Mouse (Mus musculus) midbrain, embryonic 14.5 days (tissue): ENCODE measurements around the gene Apba3. TPM values are rescaled to one million over a fixed set of nuclear protein-coding genes. Genes with fewer than 3 reads are reported as not detected.

ENCODE experiments used
- ATAC-seq: fragments of 200-750 bp; cut with Nextera tagmentation; 2 replicates; pipeline ENCODE4 v1.8.0; 2017; ENCODE audit warnings: moderate number of reproducible peaks, moderate library complexity; ENCODE audit not compliant: low FRiP score, low TSS enrichment
- DNase-seq: peaks from one replicate; pipeline ENCODE4 v3.0.0-alpha.2; 2015
- H3K27ac ChIP-seq: fragments of 300-500 bp; sonication (generic); replicated peaks from 2 replicates; pipeline ENCODE4 v1.5.1; 2014; ENCODE audit warnings: mild to moderate bottlenecking, low read depth, low read length, moderate library complexity
- H3K27me3 ChIP-seq: fragments of 300-500 bp; sonication (generic); 2 replicates; pipeline ENCODE4 v1.6.1; 2014; ENCODE audit warnings: low read length, control low read depth, mixed read lengths; ENCODE audit not compliant: control insufficient read depth, insufficient read depth
- H3K36me3 ChIP-seq: fragments of 300-500 bp; sonication (generic); 2 replicates; pipeline ENCODE4 v1.6.1; 2014; ENCODE audit warnings: low read length, control low read depth; ENCODE audit not compliant: control insufficient read depth, insufficient read depth
- H3K4me1 ChIP-seq: fragments of 300-500 bp; sonication (generic); 2 replicates; pipeline ENCODE4 v1.6.1; 2014; ENCODE audit warnings: mild to moderate bottlenecking, antibody characterized with exemption, low read length, control low read depth; ENCODE audit not compliant: control insufficient read depth, insufficient read depth
- H3K4me2 ChIP-seq: fragments of 300-500 bp; sonication (generic); 2 replicates; pipeline ENCODE4 v1.6.1; 2014; ENCODE audit warnings: mild to moderate bottlenecking, low read length, moderate library complexity
- H3K4me3 ChIP-seq: fragments of 300-500 bp; sonication (generic); replicated peaks from 2 replicates; pipeline ENCODE4 v1.5.1; 2014; ENCODE audit warnings: low read depth, low read length
- H3K9ac ChIP-seq: fragments of 300-500 bp; sonication (generic); replicated peaks from 2 replicates; pipeline ENCODE4 v1.6.1; 2014; ENCODE audit warnings: mild to moderate bottlenecking, low read length, moderate library complexity
- H3K9me3 ChIP-seq: fragments of 300-500 bp; sonication (generic); 2 replicates; pipeline ENCODE4 v1.6.1; 2016; ENCODE audit warnings: low read length, control low read depth, mixed read lengths; ENCODE audit not compliant: control insufficient read depth
- WGBS: fragments of 180-500 bp; shearing (Covaris S2); extraction: QIAGEN DNeasy Blood & Tissue Kit; methylation state at CpG from one replicate; pipeline ENCODE4 v1.1.7; 2014; 5-methylcytosine and 5-hydroxymethylcytosine counted together
- polyA plus RNA-seq: library from polyadenylated mRNA; unstranded; fragments of >200 nt; fragmentation: Nextera tagmentation; extraction: Ambion mirVana; gene quantifications from 2 replicates; pipeline ENCODE4 v1.2.1, GENCODE M21; 2014

Apba3 gene
- polyA plus RNA-seq, 1 experiment from 2014 or later: 25.1 TPM

- no peaks in the 10 kb centered on the region for H3K36me3 ChIP-seq
- no peaks in the 10 kb centered on the region for H3K27me3 ChIP-seq
- no peaks in the 10 kb centered on the region for H3K9me3 ChIP-seq
- H3K4me3 ChIP-seq: no peak overlapping the region
- no peaks in the 10 kb centered on the region for H3K4me1 ChIP-seq
- no peak for ATAC-seq
- no peak overlapping the region for H3K4me2 ChIP-seq
- 57% methylated on average over 10 of the region's 10 CpGs for WGBS
- H3K9ac ChIP-seq: no peak overlapping the region
- H3K27ac ChIP-seq: no peak overlapping the region
- no peak for DNase-seq
Measured at GRCm38 (mm10) chr10:81279496-81279895, 12.7 kb downstream of the Apba3 start.

GRCm38 (mm10) chr10:81284189-81284588 lies 17.4 kb downstream of the Apba3 start:
- Histone ChIP-seq H3K9ac (no peak overlapping the region), H3K4me1 (0 out of 2 replicates have a peak, but pooled peaks cover 7% of the 10 kb centered on the region), H3K9me3 (no peaks in the 10 kb centered on the region), H3K4me3 (no peak overlapping the region), H3K36me3 (no peaks in the 10 kb centered on the region), H3K4me2 (no peak overlapping the region), H3K27ac (no peak overlapping the region), H3K27me3 (peaks cover 9% of the 10 kb centered on the region; the same call in 1 of the 2 replicates)
- ATAC-seq (no peak), DNase-seq (no peak)
- 52% methylated on average over 6 of the region's 6 CpGs for WGBS

DNA sequence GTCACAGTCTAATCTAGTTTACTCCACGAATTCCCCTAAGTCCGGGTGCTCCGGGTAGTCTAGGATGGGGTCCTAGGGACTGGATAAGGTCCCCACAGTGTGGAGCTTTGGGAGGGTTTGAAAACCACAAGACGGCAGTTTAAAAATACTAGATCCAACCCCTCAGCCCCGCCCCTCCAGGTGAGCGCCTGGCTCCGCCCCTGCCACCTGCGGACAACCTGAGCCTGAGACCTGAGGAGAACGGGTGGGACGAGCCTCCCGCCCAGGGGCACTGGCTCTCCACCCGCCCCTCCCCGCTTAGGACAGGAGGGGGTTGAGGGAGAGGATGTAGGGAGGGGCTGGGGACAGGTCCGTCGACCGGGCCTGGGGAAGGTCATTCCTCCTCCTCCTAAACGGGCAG lies 18.0 kb downstream of the Apba3 start:
- H3K9ac ChIP-seq: no peak overlapping the region
- DNase-seq: no peak
- H3K27me3 ChIP-seq: peaks cover 13% of the 10 kb centered on the region; the same call in 1 of the 2 replicates
- peak overlapping the region; percentile 42; the same call in 1 of the 2 replicates for H3K4me3 ChIP-seq
- 17% methylated on average over 17 of the region's 17 CpGs for WGBS
- H3K4me2 ChIP-seq: peak overlapping the region; percentile 81; the same call in 1 of the 2 replicates
- no peaks in the 10 kb centered on the region for H3K36me3 ChIP-seq
- ATAC-seq: no peak
- 0 out of 2 replicates have a peak, but pooled peaks cover 7% of the 10 kb centered on the region for H3K4me1 ChIP-seq
- no peak overlapping the region for H3K27ac ChIP-seq
- no peaks in the 10 kb centered on the region for H3K9me3 ChIP-seq

DNA sequence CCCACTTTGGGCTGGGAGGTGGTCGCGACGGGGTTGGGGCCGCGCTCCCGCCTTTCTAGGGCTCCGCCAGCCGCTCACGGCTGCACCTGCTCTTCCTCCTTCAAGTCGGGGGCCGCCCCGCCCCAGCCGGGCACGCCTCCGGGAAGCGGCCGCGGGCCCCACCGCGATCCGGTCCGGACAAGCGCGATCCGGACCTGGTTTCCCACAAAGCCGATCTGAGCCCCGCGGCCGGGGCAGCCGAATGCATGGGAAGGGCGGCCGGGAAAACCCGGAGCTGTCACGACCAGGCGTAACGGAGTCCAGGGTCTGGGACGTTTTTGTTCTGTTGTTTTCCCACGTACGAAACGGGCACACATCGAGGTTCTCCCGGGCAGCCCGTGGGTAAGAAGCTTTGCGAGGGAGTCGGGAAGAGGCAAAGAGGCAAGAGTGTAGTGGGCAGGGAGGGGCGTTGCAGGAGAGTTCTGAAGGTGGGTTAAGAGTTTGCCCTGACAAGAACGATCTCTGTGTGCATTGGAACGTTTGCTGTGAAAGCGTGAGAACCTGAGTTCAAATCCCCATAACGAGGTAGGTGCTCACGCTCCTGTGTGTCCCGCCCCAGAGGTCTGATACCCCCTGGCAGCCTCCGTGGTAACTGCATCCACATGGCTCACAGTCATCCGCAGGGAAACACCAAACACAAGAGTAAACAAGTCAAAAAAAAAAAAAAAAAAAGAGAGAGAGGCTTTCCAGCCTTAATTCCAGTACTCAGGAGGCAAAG lies 19.1 kb downstream of the Apba3 start:
- peak overlapping the region; percentile 68 for H3K9ac ChIP-seq
- H3K27ac ChIP-seq: no peak overlapping the region
- peaks cover 25% of the 10 kb centered on the region for H3K27me3 ChIP-seq
- H3K4me1 ChIP-seq: 0 out of 2 replicates have a peak, but pooled peaks cover 12% of the 10 kb centered on the region
- ATAC-seq: peak; percentile 83
- no peaks in the 10 kb centered on the region for H3K9me3 ChIP-seq
- 3% methylated on average over 54 of the region's 54 CpGs for WGBS
- DNase-seq: peak; percentile 96
- H3K4me3 ChIP-seq: peak overlapping the region; percentile 42
- H3K36me3 ChIP-seq: no peaks in the 10 kb centered on the region
- H3K4me2 ChIP-seq: peak overlapping the region; percentile 81

DNA sequence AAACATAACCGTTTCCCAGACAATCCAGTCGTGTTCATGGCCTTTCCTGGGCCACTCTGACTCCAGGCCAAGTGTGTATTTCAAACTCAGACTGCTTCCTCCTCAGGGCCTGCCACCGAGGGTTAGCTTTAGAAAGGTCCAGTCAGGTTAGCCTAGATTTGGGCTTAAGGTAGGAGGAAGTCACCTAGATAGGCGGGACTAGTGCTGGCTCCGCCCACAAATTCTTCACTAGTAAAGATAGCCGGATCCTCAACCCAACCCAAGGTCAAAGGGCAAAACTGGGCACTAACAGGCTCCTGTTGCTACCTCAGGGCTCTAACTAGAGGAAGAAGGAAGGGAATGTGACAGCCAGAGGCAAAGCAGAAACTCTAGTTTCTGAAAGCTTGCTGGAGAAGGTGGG lies 19.8 kb downstream of the Apba3 start:
- H3K4me1 ChIP-seq: 0 out of 2 replicates have a peak, but pooled peaks cover 12% of the 10 kb centered on the region
- H3K4me3 ChIP-seq: no peak overlapping the region
- WGBS: 52% methylated on average over 6 of the region's 6 CpGs
- H3K36me3 ChIP-seq: no peaks in the 10 kb centered on the region
- H3K9ac ChIP-seq: no peak overlapping the region
- H3K27ac ChIP-seq: no peak overlapping the region
- no peak for ATAC-seq
- no peak for DNase-seq
- peaks cover 31% of the 10 kb centered on the region for H3K27me3 ChIP-seq
- H3K9me3 ChIP-seq: no peaks in the 10 kb centered on the region
- H3K4me2 ChIP-seq: no peak overlapping the region

DNA sequence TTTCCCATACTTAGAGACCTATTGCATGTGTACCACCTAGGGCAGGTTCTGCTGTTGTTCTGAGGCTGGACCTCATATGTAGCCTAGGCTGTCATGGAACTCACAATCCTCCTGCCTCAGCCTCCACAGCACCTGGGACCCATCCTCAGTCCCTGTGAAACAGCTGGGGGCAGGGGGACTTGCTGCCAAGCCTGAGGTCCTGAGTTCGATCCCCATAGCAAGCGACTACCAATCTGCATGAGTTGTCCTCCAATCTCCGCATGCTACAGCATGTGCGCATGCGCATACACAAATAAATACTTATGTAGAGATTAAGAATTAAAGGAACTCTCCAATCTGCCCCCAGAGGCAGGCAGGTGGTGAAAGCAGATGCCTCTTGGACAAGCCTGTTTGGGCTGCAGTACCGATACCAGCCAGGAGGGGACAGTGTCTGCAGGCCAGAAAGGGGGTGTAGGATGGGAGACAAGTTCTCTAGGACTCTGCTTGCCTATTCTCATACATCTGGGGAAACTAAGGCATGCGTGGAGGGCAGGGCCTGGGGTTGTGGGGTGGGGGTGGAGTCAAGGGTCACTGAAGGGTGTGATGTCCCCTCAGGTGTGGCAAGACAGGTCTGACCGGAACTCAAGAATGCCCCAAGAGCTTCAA lies 20.9 kb downstream of the Apba3 start:
- Histone ChIP-seq H3K27me3 (peaks cover 31% of the 10 kb centered on the region), H3K9me3 (no peaks in the 10 kb centered on the region), H3K4me3 (no peak overlapping the region), H3K4me1 (0 out of 2 replicates have a peak, but pooled peaks cover 12% of the 10 kb centered on the region), H3K36me3 (no peaks in the 10 kb centered on the region), H3K4me2 (no peak overlapping the region), H3K9ac (no peak overlapping the region), H3K27ac (no peak overlapping the region)
- ATAC-seq (no peak), DNase-seq (no peak)
- WGBS: 60% methylated on average over 8 of the region's 8 CpGs

DNA sequence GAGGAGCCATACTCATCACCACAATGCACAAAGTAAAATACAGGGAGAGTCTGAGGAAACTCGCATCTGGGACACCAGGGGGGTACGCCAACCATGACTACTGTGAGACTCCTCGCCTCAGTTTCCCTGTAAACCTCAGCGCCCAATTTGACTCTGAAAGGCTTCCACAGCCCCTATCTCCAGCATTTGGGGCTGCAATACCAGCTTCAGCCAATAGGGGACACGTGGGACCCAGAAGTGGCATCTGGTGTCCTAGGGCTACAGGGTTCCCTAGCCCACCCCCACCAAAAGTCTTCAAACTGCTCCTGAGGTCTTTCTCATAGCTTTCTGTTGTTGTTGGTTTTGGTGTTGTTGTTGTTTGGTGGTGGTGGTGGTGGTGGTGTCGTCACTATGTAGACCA lies 21.8 kb downstream of the Apba3 start:
- Histone ChIP-seq H3K27ac (no peak overlapping the region), H3K4me1 (0 out of 2 replicates have a peak, but pooled peaks cover 12% of the 10 kb centered on the region), H3K9me3 (no peaks in the 10 kb centered on the region), H3K27me3 (peaks cover 31% of the 10 kb centered on the region), H3K9ac (no peak overlapping the region), H3K4me2 (no peak overlapping the region), H3K36me3 (no peaks in the 10 kb centered on the region), H3K4me3 (no peak overlapping the region)
- WGBS: 34% methylated on average over 6 of the region's 6 CpGs
- ATAC-seq (no peak), DNase-seq (peak; percentile 46)

DNA sequence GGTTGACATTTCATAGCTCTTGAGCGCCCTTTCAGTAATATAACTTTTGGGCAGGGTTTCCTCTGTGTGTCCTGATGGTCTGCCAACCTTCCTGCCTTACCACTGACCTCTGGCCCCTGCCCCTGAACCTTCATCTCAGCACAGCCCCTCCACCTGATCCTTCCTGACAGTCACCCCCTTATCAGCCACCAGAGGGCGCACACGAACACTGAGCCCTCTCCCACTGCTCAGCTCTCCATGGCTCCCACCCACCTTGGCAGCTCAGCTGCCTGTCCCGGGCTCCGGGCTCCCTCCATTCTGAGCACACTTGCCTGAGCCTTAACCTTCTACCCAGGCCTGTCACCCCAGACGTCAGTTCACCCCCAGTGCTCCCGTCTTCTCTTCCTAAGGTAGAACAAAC lies 22.5 kb downstream of the Apba3 start:
- Histone ChIP-seq H3K4me3 (no peak overlapping the region), H3K4me2 (no peak overlapping the region), H3K4me1 (peaks cover 18% of the 10 kb centered on the region), H3K9ac (no peak overlapping the region), H3K27ac (no peak overlapping the region), H3K27me3 (peaks cover 31% of the 10 kb centered on the region), H3K36me3 (no peaks in the 10 kb centered on the region), H3K9me3 (no peaks in the 10 kb centered on the region)
- ATAC-seq: no peak
- DNase-seq: peak; percentile 85
- 3% methylated on average over 7 of the region's 7 CpGs for WGBS
